Mouse (Mus musculus) olfactory bulb, adult 2 months (tissue): ENCODE measurements around the gene Pycr2.

Source experiments
- CTCF ChIP-seq: fragments of 200-500 bp; IDR thresholded peaks from 2 replicates; pipeline ENCODE4 v1.5.1; 2012; ENCODE audit warnings: low read depth, mild to moderate bottlenecking, low read length, moderate library complexity; ENCODE audit not compliant: insufficient read depth
- POLR2A ChIP-seq: fragments of 200-500 bp; IDR thresholded peaks from 2 replicates; pipeline ENCODE4 v1.6.1; 2012; ENCODE audit warnings: mild to moderate bottlenecking, low read depth, low read length, moderate library complexity; ENCODE audit not compliant: insufficient read depth

DNA sequence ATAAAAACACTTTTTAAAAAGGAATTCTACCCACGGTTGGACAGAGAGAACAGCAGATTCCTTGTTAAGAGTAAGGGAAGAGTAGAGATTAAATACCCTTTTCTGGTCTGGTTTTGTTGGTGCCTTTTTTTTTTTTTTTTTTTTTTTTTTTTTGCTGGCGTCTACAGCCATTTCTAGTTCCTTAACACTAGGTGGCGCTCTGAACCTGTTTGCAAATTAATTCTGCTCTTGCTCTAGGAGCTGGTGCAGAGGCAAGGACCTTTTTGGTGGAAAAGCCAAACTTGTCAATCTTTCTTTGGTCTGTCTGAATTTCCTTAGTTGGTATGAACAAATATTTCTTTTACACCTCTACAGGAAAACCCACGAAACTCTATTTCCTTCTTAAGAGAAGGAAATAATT lies 3.0 kb upstream of the Pycr2 start:
- TF ChIP-seq POLR2A (no peak), CTCF (no peak)
